Mouse (Mus musculus) midbrain, embryonic 12.5 days (tissue): Measurements from ENCODE around the gene Mrpl52. TPM values are rescaled to one million over a fixed set of nuclear protein-coding genes. Genes with fewer than 3 reads are reported as not detected.

ENCODE experiments used
- ATAC-seq: fragments of 200-750 bp; cut with Nextera tagmentation; 2 replicates; pipeline ENCODE4 v1.8.0; 2017; ENCODE audit warnings: low read depth, moderate TSS enrichment, moderate library complexity; ENCODE audit not compliant: low FRiP score
- H3K27ac ChIP-seq: fragments of 300-500 bp; sonication (generic); replicated peaks from 2 replicates; pipeline ENCODE4 v1.5.1; 2016; ENCODE audit warnings: mild to moderate bottlenecking
- H3K27me3 ChIP-seq: fragments of 300-500 bp; sonication (generic); 2 replicates; pipeline ENCODE4 v1.6.1; 2016; ENCODE audit warnings: mild to moderate bottlenecking
- H3K36me3 ChIP-seq: fragments of 300-500 bp; sonication (generic); 2 replicates; pipeline ENCODE4 v1.6.1; 2016
- H3K4me1 ChIP-seq: fragments of 300-500 bp; sonication (generic); 2 replicates; pipeline ENCODE4 v1.6.1; 2016
- H3K4me2 ChIP-seq: fragments of 300-500 bp; sonication (generic); replicated peaks from 2 replicates; pipeline ENCODE4 v1.6.1; 2016; ENCODE audit warnings: mild to moderate bottlenecking, moderate library complexity
- H3K4me3 ChIP-seq: fragments of 300-500 bp; sonication (generic); 2 replicates; pipeline ENCODE4 v1.5.1; 2016; ENCODE audit warnings: mild to moderate bottlenecking
- H3K9ac ChIP-seq: fragments of 300-500 bp; sonication (generic); replicated peaks from 2 replicates; pipeline ENCODE4 v1.6.1; 2016; ENCODE audit warnings: mild to moderate bottlenecking, moderate library complexity
- H3K9me3 ChIP-seq: fragments of 300-500 bp; sonication (generic); 2 replicates; pipeline ENCODE4 v1.6.1; 2016; ENCODE audit warnings: mild to moderate bottlenecking
- WGBS: fragments of 180-500 bp; shearing (Covaris S2); methylation state at CpG from one replicate; pipeline ENCODE4 v1.1.7; 2016; 5-methylcytosine and 5-hydroxymethylcytosine counted together
- polyA plus RNA-seq: library from polyadenylated mRNA; unstranded; fragments of >200 nt; fragmentation: Nextera tagmentation; extraction: Ambion mirVana; gene quantifications from 2 replicates; pipeline ENCODE4 v1.2.1, GENCODE M21; 2016

The Mrpl52 gene
- polyA plus RNA-seq, 1 experiment from 2014 or later = 264 TPM

DNA sequence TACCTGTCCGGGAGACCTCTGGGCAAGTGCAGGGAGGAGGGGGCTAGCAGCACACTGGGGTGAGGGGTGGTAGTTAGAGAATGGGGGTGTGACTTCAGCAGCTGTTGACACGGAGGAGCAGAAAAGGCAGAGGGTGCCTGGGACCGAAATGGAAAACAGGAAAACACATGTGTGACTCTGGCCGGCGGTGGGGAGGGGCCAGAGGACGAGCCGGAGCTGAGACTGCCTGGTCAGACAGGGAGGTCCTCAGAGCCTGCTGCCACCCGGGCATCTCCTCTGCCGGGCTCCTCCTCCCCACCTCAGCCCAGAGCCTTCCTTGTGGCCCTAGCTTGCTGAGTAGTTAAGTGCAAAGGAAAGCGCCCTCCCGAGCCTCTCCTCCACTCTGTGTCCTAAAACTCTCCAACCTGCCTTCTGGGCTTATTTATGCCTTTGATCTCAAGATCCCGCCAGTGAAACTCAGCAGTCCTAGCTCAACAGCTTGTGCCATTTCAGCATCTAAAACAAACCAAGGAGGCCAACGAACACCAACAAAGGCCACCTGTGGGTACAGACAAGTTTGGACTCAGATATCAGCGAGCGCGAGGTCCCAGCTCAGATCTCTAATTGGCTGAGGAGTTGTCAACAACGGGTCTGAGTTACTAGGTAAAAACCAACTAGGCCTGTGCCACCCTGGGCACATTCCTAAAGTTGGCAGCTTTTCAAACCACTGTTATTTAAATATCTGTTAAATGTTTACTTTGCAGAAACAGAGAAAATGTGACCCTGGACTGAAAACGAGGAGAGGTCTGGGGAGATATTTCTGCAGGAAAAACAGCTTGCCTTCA, 12.6 kb upstream of the Mrpl52 start:
- no peak for ATAC-seq
- Histone ChIP-seq H3K9ac (no peak overlapping the region), H3K36me3 (no peaks in the 10 kb centered on the region), H3K4me3 (no peak overlapping the region), H3K9me3 (no peaks in the 10 kb centered on the region), H3K27me3 (peaks cover 42% of the 10 kb centered on the region), H3K4me2 (no peak overlapping the region), H3K4me1 (peaks cover 11% of the 10 kb centered on the region), H3K27ac (no peak overlapping the region)
- 9% methylated on average over 18 of the region's 18 CpGs for WGBS

DNA sequence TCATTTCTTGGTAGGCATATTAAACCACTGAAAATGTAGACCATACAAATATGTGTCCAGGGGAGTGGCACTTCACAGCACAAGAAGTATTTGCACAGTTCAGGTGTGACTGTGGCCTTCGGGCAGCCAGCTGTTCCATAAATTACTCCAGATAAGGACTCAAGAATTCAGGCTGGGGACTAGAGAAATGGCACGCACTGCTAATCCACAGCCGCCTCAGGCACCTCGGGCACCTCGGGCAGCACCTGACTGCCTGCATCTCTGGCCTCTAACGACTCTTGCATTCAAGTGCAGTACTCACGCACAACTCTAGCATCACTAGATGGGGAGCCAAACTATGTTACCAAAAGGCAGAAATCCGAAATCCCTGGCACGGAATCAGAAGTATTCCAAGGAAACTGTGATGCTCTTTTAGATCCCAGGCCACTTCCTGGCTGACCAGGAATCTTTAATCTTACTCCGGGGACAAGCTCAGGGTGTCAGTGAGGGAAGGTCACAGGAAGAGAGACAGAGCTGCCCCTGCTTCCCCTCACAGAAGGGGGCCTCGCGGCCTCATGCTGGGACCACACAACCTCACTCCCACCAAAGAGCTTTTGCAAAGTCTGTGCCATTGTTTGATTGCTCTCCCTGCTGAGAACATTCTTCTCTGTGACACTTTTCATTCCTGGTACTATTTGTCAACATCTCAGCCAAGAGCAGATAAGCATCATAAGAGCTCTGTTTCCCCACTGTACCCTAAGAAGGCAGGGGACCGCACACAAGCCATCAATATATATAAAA, 11.3 kb upstream of the Mrpl52 start:
- WGBS = 8% methylated on average over 13 of the region's 13 CpGs
- H3K27me3 ChIP-seq = peaks cover 42% of the 10 kb centered on the region
- H3K4me1 ChIP-seq = peaks cover 11% of the 10 kb centered on the region
- ATAC-seq = no peak
- H3K9me3 ChIP-seq = no peaks in the 10 kb centered on the region
- H3K4me3 ChIP-seq = no peak overlapping the region
- no peak overlapping the region for H3K27ac ChIP-seq
- no peak overlapping the region for H3K9ac ChIP-seq
- no peak overlapping the region for H3K4me2 ChIP-seq
- H3K36me3 ChIP-seq = no peaks in the 10 kb centered on the region

DNA sequence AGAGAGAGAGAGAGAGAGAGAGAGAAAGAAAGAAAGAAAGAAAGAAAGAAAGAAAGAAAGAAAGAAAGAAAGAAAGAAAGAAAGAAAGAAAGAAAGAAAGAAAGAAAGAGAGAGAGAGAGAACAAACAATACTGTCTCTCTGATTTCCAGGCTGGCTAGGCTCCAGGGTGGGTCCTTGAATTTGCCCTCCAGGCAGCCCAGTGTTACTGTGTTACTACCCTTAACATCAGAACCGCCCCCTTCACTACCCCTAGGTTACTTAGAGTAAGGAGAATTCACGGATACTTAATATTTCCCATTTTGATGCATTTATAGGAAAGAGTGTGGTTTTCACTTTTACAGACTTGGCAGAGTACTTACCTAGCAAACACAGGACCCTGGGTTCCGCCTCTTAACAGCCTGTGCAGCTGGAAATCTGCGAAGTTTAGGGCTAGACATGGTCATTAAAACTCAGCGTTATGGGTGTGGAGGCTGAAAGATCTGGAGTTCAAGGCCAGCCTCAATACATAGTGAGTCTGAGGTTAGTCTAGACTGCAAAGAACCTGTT, 10.4 kb upstream of the Mrpl52 start:
- H3K27ac ChIP-seq = no peak overlapping the region
- no peak overlapping the region for H3K4me2 ChIP-seq
- 31% methylated on average over 5 of the region's 5 CpGs for WGBS
- H3K27me3 ChIP-seq = peaks cover 42% of the 10 kb centered on the region
- no peak overlapping the region for H3K4me3 ChIP-seq
- no peaks in the 10 kb centered on the region for H3K9me3 ChIP-seq
- no peak overlapping the region for H3K9ac ChIP-seq
- no peaks in the 10 kb centered on the region for H3K36me3 ChIP-seq
- no peak for ATAC-seq
- peaks cover 11% of the 10 kb centered on the region for H3K4me1 ChIP-seq

DNA sequence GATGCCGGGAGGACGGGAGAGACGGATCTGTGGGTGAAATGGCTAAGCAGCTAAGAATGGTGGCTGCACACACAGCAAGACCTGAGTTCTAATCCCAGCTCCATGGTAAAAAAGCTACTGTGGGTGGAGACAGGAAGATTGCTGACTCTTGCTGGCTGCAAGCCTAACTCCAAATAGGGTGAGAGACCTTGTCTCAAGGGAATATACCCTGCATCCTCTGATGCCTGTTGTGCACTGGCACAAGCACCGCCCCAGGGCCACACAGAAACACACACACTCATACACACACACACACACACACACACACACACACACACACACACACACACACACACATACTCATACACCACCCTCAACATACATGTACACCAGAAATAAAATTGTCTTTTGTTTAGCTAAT, 9.9 kb upstream of the Mrpl52 start:
- Histone ChIP-seq H3K27me3 (peaks cover 42% of the 10 kb centered on the region), H3K4me3 (no peak overlapping the region), H3K4me2 (no peak overlapping the region), H3K36me3 (no peaks in the 10 kb centered on the region), H3K9ac (no peak overlapping the region), H3K4me1 (peaks cover 11% of the 10 kb centered on the region), H3K27ac (no peak overlapping the region), H3K9me3 (no peaks in the 10 kb centered on the region)
- ATAC-seq = no peak
- 46% methylated on average over 3 of the region's 4 CpGs for WGBS

DNA sequence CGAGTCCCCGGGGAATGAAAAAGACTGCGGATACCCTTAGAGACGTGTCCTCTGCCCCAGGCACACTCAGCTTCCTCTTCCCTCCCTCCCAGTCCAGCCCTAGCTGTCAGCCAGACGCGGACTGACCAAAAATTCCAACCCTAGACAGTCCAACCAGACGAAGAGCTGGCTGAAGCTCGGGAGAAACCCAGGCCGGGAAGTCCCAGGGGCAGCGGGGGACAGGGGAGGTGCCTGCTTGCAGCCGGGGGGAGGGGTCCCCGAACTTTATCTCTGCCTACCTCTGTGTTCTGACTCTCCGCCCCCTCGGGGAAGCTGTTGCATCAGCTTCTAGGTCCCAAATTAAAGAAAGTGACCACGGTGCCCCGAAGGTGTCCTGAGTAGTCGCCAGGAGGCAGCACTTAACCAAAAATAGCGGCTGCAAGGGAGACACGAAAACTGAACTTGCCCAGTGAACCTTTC, 9.1 kb upstream of the Mrpl52 start, which contains the start of gene Slc7a7:
TSS of gene Slc7a7 (minus strand) at position 158 of the 459 bp plus-strand sequence.
- Histone ChIP-seq H3K4me1 (peaks cover 11% of the 10 kb centered on the region), H3K9ac (no peak within 1 kb of the TSS), H3K36me3 (no peaks in the 10 kb centered on the region), H3K4me2 (peak within 1 kb of the TSS; percentile 26), H3K4me3 (no peak within 1 kb of the TSS), H3K9me3 (no peaks in the 10 kb centered on the region), H3K27me3 (peaks cover 42% of the 10 kb centered on the region), H3K27ac (no peak within 1 kb of the TSS)
- no peak for ATAC-seq
- WGBS = 4% methylated on average over 19 of the region's 19 CpGs

DNA sequence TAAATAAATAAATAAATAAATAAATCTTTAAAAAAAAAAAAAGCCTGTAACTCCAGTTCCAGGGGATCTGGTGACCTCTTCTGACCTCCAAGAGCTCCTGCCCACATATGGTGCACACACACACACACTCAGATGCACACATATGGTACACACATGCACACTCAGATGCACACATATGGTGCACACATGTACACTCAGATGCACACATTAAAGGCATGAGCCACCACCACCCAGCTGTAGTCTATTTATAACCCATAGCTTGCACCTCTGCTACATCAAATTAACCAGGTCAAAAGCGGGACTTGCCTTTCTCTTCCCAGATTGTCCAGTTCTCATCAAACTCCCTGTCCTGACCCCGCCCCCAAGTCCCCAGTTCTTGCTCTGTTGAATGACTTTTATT, 5.7 kb upstream of the Mrpl52 start:
- peaks cover 3% of the 10 kb centered on the region; the same call in 1 of the 2 replicates for H3K4me1 ChIP-seq
- 83% methylated on average over 2 of the region's 2 CpGs for WGBS

DNA sequence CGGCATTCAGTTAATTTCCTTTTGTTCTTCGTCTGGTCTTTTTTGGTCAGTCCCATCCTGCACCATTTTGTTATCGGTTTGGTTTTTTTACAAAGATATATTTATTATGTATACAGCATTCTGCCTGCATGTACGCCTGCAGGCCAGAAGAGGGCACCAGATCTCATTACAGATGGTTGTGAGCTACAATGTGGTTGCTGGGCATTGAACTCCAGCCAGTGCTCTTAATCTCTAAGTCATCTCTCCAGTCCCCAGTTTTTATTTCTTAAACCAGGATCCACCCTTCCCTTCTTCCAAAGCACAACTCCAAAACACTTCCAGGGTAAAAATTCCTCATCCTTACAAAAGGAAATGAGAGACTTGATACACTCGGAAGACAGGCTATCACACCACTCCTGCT, 3.3 kb upstream of the Mrpl52 start:
- 63% methylated on average over 5 of the region's 5 CpGs for WGBS
- no peak overlapping the region for H3K9ac ChIP-seq
- H3K27ac ChIP-seq = no peak overlapping the region
- no peaks in the 10 kb centered on the region for H3K27me3 ChIP-seq
- ATAC-seq = no peak
- H3K4me3 ChIP-seq = no peak overlapping the region
- no peaks in the 10 kb centered on the region; the same call in 1 of the 2 replicates for H3K36me3 ChIP-seq
- H3K4me2 ChIP-seq = no peak overlapping the region
- H3K9me3 ChIP-seq = no peaks in the 10 kb centered on the region
- H3K4me1 ChIP-seq = peaks cover 17% of the 10 kb centered on the region

More for the DNA sequence above, 5.7 kb upstream of the Mrpl52 start:
- Histone ChIP-seq H3K27me3 (peaks cover 18% of the 10 kb centered on the region), H3K36me3 (no peaks in the 10 kb centered on the region), H3K27ac (no peak overlapping the region), H3K9ac (no peak overlapping the region), H3K4me3 (no peak overlapping the region), H3K4me2 (no peak overlapping the region), H3K9me3 (no peaks in the 10 kb centered on the region)
- no peak for ATAC-seq

DNA sequence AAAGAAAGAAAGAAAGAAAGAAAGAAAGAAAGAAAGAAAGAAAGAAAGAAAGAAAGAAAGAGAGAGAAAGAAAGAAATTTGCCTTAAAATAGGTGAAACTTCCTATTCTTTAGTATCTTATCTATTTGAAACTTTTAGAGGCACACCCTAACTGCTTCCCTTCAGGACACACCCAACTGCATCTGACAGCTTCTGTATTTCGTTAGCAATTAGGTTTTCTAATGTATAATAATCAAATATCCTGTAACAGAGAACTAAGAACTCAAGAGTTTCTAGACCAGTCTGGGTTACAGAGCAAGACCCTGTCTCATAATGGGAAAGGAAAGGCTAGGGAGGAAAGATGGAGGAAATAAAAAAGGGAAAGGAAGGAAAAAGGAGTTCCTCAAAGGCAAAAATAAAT, 2.1 kb upstream of the Mrpl52 start:
- H3K27me3 ChIP-seq = no peaks in the 10 kb centered on the region
- H3K4me2 ChIP-seq = no peak overlapping the region
- no peaks in the 10 kb centered on the region for H3K9me3 ChIP-seq
- no peak overlapping the region for H3K4me3 ChIP-seq
- H3K27ac ChIP-seq = no peak overlapping the region
- WGBS = 87% methylated on average over 1 of the region's 1 CpGs
- H3K36me3 ChIP-seq = peaks cover 6% of the 10 kb centered on the region; the same call in 1 of the 2 replicates
- ATAC-seq = no peak
- H3K4me1 ChIP-seq = peaks cover 22% of the 10 kb centered on the region
- no peak overlapping the region for H3K9ac ChIP-seq

DNA sequence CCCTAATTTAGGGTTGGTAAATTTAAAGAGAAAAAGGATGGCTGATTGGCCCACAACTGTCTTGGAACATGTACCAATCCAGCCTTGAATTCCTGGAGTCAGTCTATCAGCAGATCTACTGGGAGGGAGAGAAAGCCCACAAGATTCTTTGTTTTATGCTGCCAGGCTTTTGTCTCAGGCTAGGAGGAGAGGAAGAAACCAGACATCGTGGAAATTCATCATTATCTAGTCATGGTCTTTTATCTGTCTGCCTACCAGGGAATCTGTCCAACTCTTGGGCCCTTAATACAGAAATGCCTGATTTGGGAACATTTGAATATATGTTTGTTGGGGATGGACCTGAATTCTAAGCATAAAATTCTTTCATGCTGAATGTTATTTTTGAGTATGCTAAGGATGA, 1.2 kb upstream of the Mrpl52 start:
- WGBS = 91% methylated on average over 1 of the region's 1 CpGs

DNA sequence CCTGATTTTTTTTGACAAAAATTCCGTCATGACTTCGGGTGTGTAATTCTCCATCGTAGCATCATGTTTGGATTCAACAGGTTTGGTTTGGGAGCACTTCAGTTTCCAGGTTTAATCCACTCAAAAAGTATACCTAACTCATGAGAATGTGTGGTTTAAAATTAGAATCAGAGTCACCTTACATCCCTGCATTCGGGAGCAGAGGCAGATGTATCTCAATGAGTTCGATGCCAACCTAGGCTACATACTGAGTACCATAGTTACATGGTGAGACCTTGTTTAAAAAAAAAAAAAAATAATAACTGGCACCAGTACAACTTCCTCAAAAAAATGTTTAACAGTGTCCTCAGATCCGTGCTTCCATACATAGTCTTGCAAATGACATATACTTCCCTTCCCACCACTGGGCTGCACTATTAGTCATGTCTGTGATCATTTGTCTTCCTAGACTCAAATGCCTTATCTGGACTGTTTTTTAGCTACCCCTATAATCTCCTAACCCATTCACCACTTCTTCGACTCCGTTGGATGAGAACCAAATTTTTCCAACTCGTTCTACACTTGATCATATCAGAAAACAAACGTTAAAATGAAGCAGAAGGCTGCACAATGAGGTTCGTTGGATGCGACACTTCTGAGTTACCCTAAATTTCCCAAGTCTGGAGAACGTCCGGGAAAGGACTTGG, 563 bp upstream of the Mrpl52 start:
- H3K4me1 ChIP-seq = peaks cover 38% of the 10 kb centered on the region
- H3K9me3 ChIP-seq = no peaks in the 10 kb centered on the region
- WGBS = 34% methylated on average over 14 of the region's 14 CpGs
- peaks cover 10% of the 10 kb centered on the region; the same call in 1 of the 2 replicates for H3K36me3 ChIP-seq
- H3K9ac ChIP-seq = peak overlapping the region; percentile 84
- H3K4me2 ChIP-seq = peak overlapping the region; percentile 64
- no peaks in the 10 kb centered on the region for H3K27me3 ChIP-seq
- H3K27ac ChIP-seq = peak overlapping the region; percentile 83
- H3K4me3 ChIP-seq = peak overlapping the region; percentile 86
- 0 out of 2 replicates have a peak, but pooled peaks have one; percentile 28 for ATAC-seq

More for the DNA sequence above, 1.2 kb upstream of the Mrpl52 start:
- no peaks in the 10 kb centered on the region for H3K9me3 ChIP-seq
- no peaks in the 10 kb centered on the region for H3K27me3 ChIP-seq
- H3K4me2 ChIP-seq = peak overlapping the region; percentile 64
- H3K36me3 ChIP-seq = peaks cover 10% of the 10 kb centered on the region; the same call in 1 of the 2 replicates
- H3K4me1 ChIP-seq = peaks cover 32% of the 10 kb centered on the region
- H3K9ac ChIP-seq = no peak overlapping the region
- H3K27ac ChIP-seq = no peak overlapping the region
- no peak for ATAC-seq
- H3K4me3 ChIP-seq = peak overlapping the region; percentile 86; the same call in 1 of the 2 replicates

DNA sequence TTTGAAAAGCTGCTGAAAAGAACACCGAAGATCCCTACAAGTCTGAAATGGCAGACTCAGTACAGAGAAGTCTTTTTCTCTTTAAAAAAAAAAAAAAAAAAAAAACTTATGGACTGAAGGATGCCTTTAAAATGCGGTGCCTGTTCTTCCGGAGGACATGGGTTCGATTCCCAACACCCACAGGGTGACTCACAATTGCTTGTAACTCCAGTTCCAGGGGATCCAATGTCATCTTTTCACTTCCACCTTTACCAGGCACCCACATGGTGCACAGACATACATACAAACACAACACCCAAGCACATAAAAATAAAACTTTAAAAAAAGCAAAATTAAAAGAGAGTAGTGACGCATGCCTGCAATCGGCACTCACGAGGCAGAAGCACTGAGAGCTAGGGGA, 987 bp downstream of the Mrpl52 start:
- peaks cover 47% of the 10 kb centered on the region for H3K4me1 ChIP-seq
- H3K4me2 ChIP-seq = peak overlapping the region; percentile 64
- peak overlapping the region; percentile 86 for H3K4me3 ChIP-seq
- 93% methylated on average over 7 of the region's 7 CpGs for WGBS
- no peak overlapping the region for H3K27ac ChIP-seq
- H3K27me3 ChIP-seq = peaks cover 7% of the 10 kb centered on the region; the same call in 1 of the 2 replicates
- H3K9ac ChIP-seq = no peak overlapping the region
- H3K9me3 ChIP-seq = no peaks in the 10 kb centered on the region
- peaks cover 10% of the 10 kb centered on the region; the same call in 1 of the 2 replicates for H3K36me3 ChIP-seq
- ATAC-seq = no peak
